Mouse (Mus musculus) liver, embryonic 14.5 days (tissue): Measurements from ENCODE around the gene Pon2.

ENCODE experiments used
- CTCF ChIP-seq: IDR thresholded peaks from 2 replicates; pipeline ENCODE4 v1.5.1; 2016; ENCODE audit warnings: antibody characterized with exemption, low read depth, control low read depth
- EP300 ChIP-seq: IDR thresholded peaks from 2 replicates; pipeline ENCODE4 v1.6.1; 2016; ENCODE audit warnings: antibody characterized with exemption, low read depth

- TF ChIP-seq CTCF, result no peak
- TF ChIP-seq EP300, result no peak
Measured at GRCm38 (mm10) chr6:5305926-5306325, 7.7 kb upstream of the Pon2 start.
